Mouse (Mus musculus) adrenal gland, postnatal 14 days (tissue): ENCODE measurements around the gene Rab11fip3. TPM values are rescaled to one million over a fixed set of nuclear protein-coding genes. Genes with fewer than 3 reads are reported as not detected.

Source experiments
- total RNA-seq: library from RNA; stranded (reverse); gene quantifications from 2 replicates; pipeline ENCODE4 v1.2.3, GENCODE M21; 2021

The Rab11fip3 gene
- total RNA-seq, 1 experiment from 2014 or later, result 19.0 TPM

Other genes with a start within 250 kb of the Rab11fip3 start
- gene Wdr24, start 245.9 kb downstream of the Rab11fip3 start, total RNA-seq, result 17.4 and 19.5 TPM in 2 replicates
- gene Jmjd8, start 240.7 kb downstream of the Rab11fip3 start, total RNA-seq, result 68.2 and 71.0 TPM in 2 replicates
- 149 and 160 TPM in 2 replicates for gene Stub1, start 236.2 kb downstream of the Rab11fip3 start, total RNA-seq
- 12.9 and 14.9 TPM in 2 replicates for gene Rhbdl1, start 232.3 kb downstream of the Rab11fip3 start, total RNA-seq
- 10.9 and 11.8 TPM in 2 replicates for gene Gm20683, start 227.8 kb downstream of the Rab11fip3 start, total RNA-seq
- gene Rhot2, start 224.7 kb downstream of the Rab11fip3 start, total RNA-seq, result 95.9 and 108 TPM in 2 replicates
- gene Wdr90, start 208.1 kb downstream of the Rab11fip3 start, total RNA-seq, result 23.1 and 23.2 TPM in 2 replicates
- gene Mcrip2, start 200.8 kb downstream of the Rab11fip3 start, total RNA-seq, result 336 and 337 TPM in 2 replicates
- gene Mettl26, start 194.5 kb downstream of the Rab11fip3 start, total RNA-seq, result 72.1 and 88.0 TPM in 2 replicates
- 1.2 and 1.5 TPM in 2 replicates for gene Wfikkn1, start 188.7 kb downstream of the Rab11fip3 start, total RNA-seq
- 19.8 and 20.9 TPM in 2 replicates for gene Rab40c, start 149.8 kb downstream of the Rab11fip3 start, total RNA-seq
- 112 and 122 TPM in 2 replicates for gene Pigq, start 124.6 kb downstream of the Rab11fip3 start, total RNA-seq
- gene Nhlrc4, start 124.6 kb downstream of the Rab11fip3 start, total RNA-seq, result 0.15 TPM in 1 of 2 replicates, not detected in the other
- gene A930017K11Rik, start 117.0 kb downstream of the Rab11fip3 start, total RNA-seq, result not detected in 2 replicates
- gene Capn15, start 83.8 kb downstream of the Rab11fip3 start, total RNA-seq, result 18.8 and 23.8 TPM in 2 replicates
- 34.2 and 42.3 TPM in 2 replicates for gene Decr2, start 20.8 kb upstream of the Rab11fip3 start, total RNA-seq
- 2.6 and 2.7 TPM in 2 replicates for gene Nme4, start 26.0 kb upstream of the Rab11fip3 start, total RNA-seq
- 5.0 and 5.8 TPM in 2 replicates for gene Tmem8, start 43.7 kb upstream of the Rab11fip3 start, total RNA-seq
- 77.5 and 87.3 TPM in 2 replicates for gene Mrpl28, start 53.9 kb upstream of the Rab11fip3 start, total RNA-seq
- gene Axin1, start 69.1 kb upstream of the Rab11fip3 start, total RNA-seq, result 32.8 and 43.1 TPM in 2 replicates
- gene Pdia2, start 129.5 kb upstream of the Rab11fip3 start, total RNA-seq, result 1.4 and 1.5 TPM in 2 replicates
- gene Rgs11, start 133.4 kb upstream of the Rab11fip3 start, total RNA-seq, result 17.9 and 20.4 TPM in 2 replicates
- gene Arhgdig, start 138.2 kb upstream of the Rab11fip3 start, total RNA-seq, result 8.5 and 9.2 TPM in 2 replicates
- gene Fam234a, start 174.7 kb upstream of the Rab11fip3 start, total RNA-seq, result 97.7 and 98.1 TPM in 2 replicates
- 56.1 and 59.3 TPM in 2 replicates for gene Luc7l, start 183.3 kb upstream of the Rab11fip3 start, total RNA-seq